Comparison of ENCODE assay signal across 17 mouse cellular contexts in the genomic region with DNA sequence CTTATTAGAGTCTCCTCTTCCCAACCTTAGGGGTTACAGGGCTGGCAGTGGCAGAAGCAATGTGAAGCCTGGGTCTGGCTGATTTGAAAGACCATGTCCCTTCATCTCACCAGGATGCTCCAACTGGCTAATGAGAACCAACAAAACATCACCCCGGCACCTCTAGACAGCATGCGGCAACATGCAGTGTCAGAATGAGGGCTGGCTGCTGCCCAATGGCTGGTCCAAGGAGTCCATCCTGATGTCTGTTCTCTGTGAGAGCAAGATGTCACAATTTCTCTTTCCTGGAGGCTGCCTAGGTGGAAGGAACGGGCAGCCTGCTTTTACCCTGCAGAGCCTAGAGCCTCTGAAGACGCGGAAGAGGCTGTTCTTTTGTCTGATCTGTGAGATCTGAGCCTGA. TPM values are rescaled to one million over a fixed set of nuclear protein-coding genes. Genes with fewer than 3 reads are reported as not detected.
DNase-seq lines count a peak whose midpoint lies in the region; ATAC-seq and TF ChIP-seq lines count a peak whose summit lies in the region.
"Had no signal": no experiment of that assay in that cellular context is flagged by ENCODE, and none has a peak within 500 bp of the region (broad histone marks: within the 10 kb centered on the region; RNA-seq: fewer than 3 reads in every experiment).

No protein-coding gene starts in this region.

- no peak for TF ChIP-seq CTCF in intestine, postnatal 0 days (IDR thresholded peaks at IDR 0.05; ENCODE audit: low read depth)

- peaks cover 57% of the 10 kb centered on the region for H3K4me1 ChIP-seq in hindbrain, embryonic 13.5 days (replicated peaks)
- H3K4me1 ChIP-seq in hindbrain, embryonic 11.5 days (replicated peaks; ENCODE audit: control insufficient read depth, insufficient read depth, low read length) = peaks cover 20% of the 10 kb centered on the region
- H3K4me1 ChIP-seq in midbrain, embryonic 14.5 days (ENCODE audit: control insufficient read depth, insufficient read depth, low read length) = peaks cover 38% of the 10 kb centered on the region
- H3K4me1 ChIP-seq in intestine, postnatal 0 days (replicated peaks; ENCODE audit: control insufficient read depth, insufficient read depth, low read length) = no peaks in the 10 kb centered on the region; the same call in 1 of the 2 replicates

- no peak for DNase-seq in hindbrain, embryonic 11.5 days (ENCODE audit: low spot score)
- peak; percentile 71 to 77 for DNase-seq in cerebellum, adult 18-20 months
- peak; percentile 79 for DNase-seq in cerebellum, adult 9-11 months
- DNase-seq in midbrain, embryonic 14.5 days = no peak
- no peak for DNase-seq in liver
- DNase-seq: adrenal gland, postnatal 36 days; gastrocnemius, adult 2 months; heart, postnatal 36 days; kidney, postnatal 10 days; retina, postnatal 1 day had no signal

- 53% methylated on average over 5 of the region's 5 CpGs for WGBS in hindbrain, embryonic 13.5 days
- WGBS in hindbrain, embryonic 11.5 days = 61% methylated on average over 5 of the region's 5 CpGs
- WGBS in midbrain, embryonic 14.5 days = 31% methylated on average over 5 of the region's 5 CpGs
- 89% methylated on average over 5 of the region's 5 CpGs for WGBS in intestine, postnatal 0 days

- peaks cover 9% of the 10 kb centered on the region; the same call in 1 of the 2 replicates for H3K27me3 ChIP-seq in hindbrain, embryonic 13.5 days
- peaks cover 4% of the 10 kb centered on the region; the same call in 1 of the 2 replicates for H3K27me3 ChIP-seq in hindbrain, embryonic 11.5 days (ENCODE audit: control insufficient read depth, insufficient read depth, low read length)
- 0 out of 2 replicates have a peak, but pooled peaks cover 3% of the 10 kb centered on the region for H3K27me3 ChIP-seq in midbrain, embryonic 14.5 days (ENCODE audit: control insufficient read depth, insufficient read depth, low read length)
- no peaks in the 10 kb centered on the region for H3K27me3 ChIP-seq in intestine, postnatal 0 days (replicated peaks; ENCODE audit: control insufficient read depth, insufficient read depth, low read length)
- H3K27me3 ChIP-seq: forebrain, embryonic 15.5 days; heart, embryonic 13.5 days; intestine, embryonic 15.5 days had no signal

- peak overlapping the region; percentile 11; the same call in 1 of the 2 replicates for H3K9ac ChIP-seq in hindbrain, embryonic 13.5 days
- no peak overlapping the region for H3K9ac ChIP-seq in hindbrain, embryonic 11.5 days (ENCODE audit: low read depth, low read length)
- 0 out of 2 replicates have a peak overlapping the region, but pooled peaks have one; percentile 7 for H3K9ac ChIP-seq in midbrain, embryonic 14.5 days (replicated peaks; ENCODE audit: low read length)
- no peak overlapping the region for H3K9ac ChIP-seq in intestine, postnatal 0 days (ENCODE audit: low read depth, low read length)
- H3K9ac ChIP-seq: forebrain, embryonic 15.5 days; heart, embryonic 13.5 days; intestine, embryonic 15.5 days; liver, embryonic 14.5 days had no signal

- no peaks in the 10 kb centered on the region for H3K9me3 ChIP-seq in hindbrain, embryonic 13.5 days
- no peaks in the 10 kb centered on the region for H3K9me3 ChIP-seq in hindbrain, embryonic 11.5 days (ENCODE audit: control insufficient read depth, low read length)
- H3K9me3 ChIP-seq in midbrain, embryonic 14.5 days (ENCODE audit: control insufficient read depth, low read length) = no peaks in the 10 kb centered on the region
- H3K9me3 ChIP-seq in intestine, postnatal 0 days (ENCODE audit: control insufficient read depth) = no peaks in the 10 kb centered on the region
- H3K9me3 ChIP-seq: forebrain, embryonic 15.5 days; heart, embryonic 13.5 days; intestine, embryonic 15.5 days had no signal

- H3K4me3 ChIP-seq in hindbrain, embryonic 13.5 days = no peak overlapping the region
- H3K4me3 ChIP-seq in hindbrain, embryonic 11.5 days (ENCODE audit: low read depth, low read length) = no peak overlapping the region
- H3K4me3 ChIP-seq in midbrain, embryonic 14.5 days (replicated peaks; ENCODE audit: low read depth, low read length) = no peak overlapping the region
- H3K4me3 ChIP-seq in intestine, postnatal 0 days (ENCODE audit: low read depth, low read length) = no peak overlapping the region
- H3K4me3 ChIP-seq: forebrain, embryonic 15.5 days; gastrocnemius, adult 2 months; heart, embryonic 13.5 days; intestine, embryonic 15.5 days; layer of hippocampus, adult 2 months had no signal

- no peak for ATAC-seq in hindbrain, embryonic 13.5 days (ENCODE audit: low FRiP score)
- no peak for ATAC-seq in hindbrain, embryonic 11.5 days (ENCODE audit: low FRiP score)
- no peak for ATAC-seq in midbrain, embryonic 14.5 days (ENCODE audit: low FRiP score, low TSS enrichment)
- ATAC-seq in intestine, postnatal 0 days = no peak
- ATAC-seq: forebrain, embryonic 15.5 days; intestine, embryonic 15.5 days had no signal

- peak overlapping the region; percentile 13; the same call in 1 of the 2 replicates for H3K27ac ChIP-seq in hindbrain, embryonic 13.5 days
- no peak overlapping the region for H3K27ac ChIP-seq in hindbrain, embryonic 11.5 days (ENCODE audit: low read depth, low read length)
- H3K27ac ChIP-seq in midbrain, embryonic 14.5 days (replicated peaks; ENCODE audit: low read depth, low read length) = no peak overlapping the region
- no peak overlapping the region for H3K27ac ChIP-seq in intestine, postnatal 0 days (ENCODE audit: low read depth, low read length)
- H3K27ac ChIP-seq: forebrain, embryonic 15.5 days; gastrocnemius, adult 2 months; heart, embryonic 13.5 days; intestine, embryonic 15.5 days; layer of hippocampus, adult 2 months; liver, embryonic 14.5 days had no signal

- H3K4me2 ChIP-seq in hindbrain, embryonic 13.5 days = no peak overlapping the region
- H3K4me2 ChIP-seq in hindbrain, embryonic 11.5 days (replicated peaks; ENCODE audit: low read depth, low read length) = no peak overlapping the region
- H3K4me2 ChIP-seq in midbrain, embryonic 14.5 days (ENCODE audit: low read length) = no peak overlapping the region
- H3K4me2 ChIP-seq in intestine, postnatal 0 days (replicated peaks; ENCODE audit: low read depth) = no peak overlapping the region
- H3K4me2 ChIP-seq: forebrain, embryonic 15.5 days; heart, embryonic 13.5 days; intestine, embryonic 15.5 days had no signal

- H3K36me3 ChIP-seq in hindbrain, embryonic 13.5 days = no peaks in the 10 kb centered on the region
- H3K36me3 ChIP-seq in hindbrain, embryonic 11.5 days (ENCODE audit: control insufficient read depth, insufficient read depth, low read length) = no peaks in the 10 kb centered on the region
- H3K36me3 ChIP-seq in midbrain, embryonic 14.5 days (ENCODE audit: control insufficient read depth, insufficient read depth, low read length) = no peaks in the 10 kb centered on the region
- no peaks in the 10 kb centered on the region for H3K36me3 ChIP-seq in intestine, postnatal 0 days (ENCODE audit: control insufficient read depth, insufficient read depth)
- H3K36me3 ChIP-seq: forebrain, embryonic 15.5 days; heart, embryonic 13.5 days; intestine, embryonic 15.5 days had no signal

RNA-seq across cellular contexts. Expression of gene Man1c1, which starts 46.6 kb away (rescaled TPM):
- 3.6 and 3.8 TPM in 2 replicates for polyA plus RNA-seq in hindbrain, embryonic 13.5 days (2015; fragmentation: Nextera tagmentation; extraction: Ambion mirVana)
- polyA plus RNA-seq in hindbrain, embryonic 11.5 days (2014; fragmentation: Nextera tagmentation; extraction: Ambion mirVana) = 3.8 and 5.3 TPM in 2 replicates
- 3.9 and 4.9 TPM in 2 replicates for polyA plus RNA-seq in midbrain, embryonic 14.5 days (2014; fragmentation: Nextera tagmentation; extraction: Ambion mirVana)
- 1.7 TPM in 2 replicates for polyA plus RNA-seq in intestine, postnatal 0 days (2015; fragmentation: Nextera tagmentation; extraction: Ambion mirVana)

Comparison
In these comparisons a context has a peak if more than half of its experiments do, and no peak if none do; other contexts are left out.
1. H3K9ac ChIP-seq: peak in hindbrain, embryonic 13.5 days (single experiment) and midbrain, embryonic 14.5 days (single experiment); none in hindbrain, embryonic 11.5 days (single experiment) and intestine, postnatal 0 days (single experiment).
2. DNase-seq: peak in cerebellum, adult 18-20 months (2 of 2) and cerebellum, adult 9-11 months (single experiment); none in hindbrain, embryonic 11.5 days (single experiment), midbrain, embryonic 14.5 days (single experiment) and liver (single experiment).